Mouse (Mus musculus): ENCODE data around the gene Tom1.

Gene Tom1

DNA sequence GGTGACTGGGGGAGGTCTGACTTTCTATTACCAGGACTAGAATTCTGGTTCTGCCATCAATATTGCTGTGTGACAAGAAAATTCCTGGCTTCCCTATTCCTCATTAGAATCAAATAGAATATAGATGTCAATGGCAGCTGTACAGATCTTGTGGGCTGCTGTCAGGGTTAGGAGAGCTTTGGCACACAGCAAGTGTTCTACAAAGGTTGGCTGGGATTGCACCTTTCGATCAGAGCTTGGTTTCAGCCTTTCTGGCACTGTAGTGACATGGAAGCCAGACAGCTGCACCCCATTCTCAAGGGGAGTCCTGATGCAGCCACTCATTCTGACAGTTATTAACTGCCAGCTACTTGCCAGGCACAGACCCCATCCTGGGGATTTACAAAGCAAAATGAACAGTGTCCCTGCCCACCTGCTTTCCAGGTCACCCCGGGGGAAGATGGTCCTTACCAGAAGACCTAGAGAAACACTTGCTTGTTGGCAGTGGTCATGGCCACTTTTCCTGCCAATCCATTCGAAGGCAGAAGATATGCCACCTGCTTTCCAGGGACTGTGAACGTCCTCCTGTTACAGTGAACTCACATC, 57.4 kb downstream of the Tom1 start:
- no peak for DNase-seq

DNA sequence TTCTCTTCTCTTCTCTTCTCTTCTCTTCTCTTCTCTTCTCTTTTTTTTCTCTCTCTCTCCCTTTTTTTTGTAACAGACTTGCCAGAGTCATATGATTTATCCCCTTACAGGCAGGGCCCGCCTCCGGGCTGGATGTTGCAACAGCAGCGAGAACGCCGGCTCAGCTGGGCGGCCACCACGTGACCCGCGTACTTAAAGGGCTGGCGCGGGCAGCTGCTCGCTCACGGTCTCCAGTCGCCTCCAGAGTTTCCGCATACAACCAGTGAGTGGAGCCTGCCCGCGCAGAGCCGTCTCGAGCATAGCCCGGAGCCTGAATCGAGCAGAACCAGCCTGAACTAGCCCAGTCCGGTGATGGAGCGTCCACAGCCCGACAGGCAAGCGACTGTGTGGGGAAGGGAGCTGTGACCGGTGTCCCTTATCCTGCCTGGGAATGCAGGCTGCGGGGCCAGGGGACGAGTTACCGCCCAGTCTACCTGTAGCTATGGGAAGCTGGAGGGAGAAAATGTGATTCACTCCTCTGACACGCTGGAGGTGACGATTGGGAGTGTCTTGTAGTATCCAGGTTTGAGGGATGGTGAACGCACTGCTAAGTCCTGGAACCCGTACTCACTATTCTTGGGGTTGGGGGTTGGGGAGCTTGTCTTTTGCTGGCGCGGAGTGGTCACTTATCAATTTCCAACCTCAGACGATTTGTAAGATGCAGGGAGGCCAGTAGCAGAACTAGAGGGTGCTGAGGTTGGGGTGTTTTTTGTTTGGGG, 60.1 kb downstream of the Tom1 start, which contains the start of gene Hmox1:
Gene Hmox1 (plus strand): TSS at position 223 of the 758 bp plus-strand sequence.
- DNase-seq: peak; percentile 96 to 97

DNA sequence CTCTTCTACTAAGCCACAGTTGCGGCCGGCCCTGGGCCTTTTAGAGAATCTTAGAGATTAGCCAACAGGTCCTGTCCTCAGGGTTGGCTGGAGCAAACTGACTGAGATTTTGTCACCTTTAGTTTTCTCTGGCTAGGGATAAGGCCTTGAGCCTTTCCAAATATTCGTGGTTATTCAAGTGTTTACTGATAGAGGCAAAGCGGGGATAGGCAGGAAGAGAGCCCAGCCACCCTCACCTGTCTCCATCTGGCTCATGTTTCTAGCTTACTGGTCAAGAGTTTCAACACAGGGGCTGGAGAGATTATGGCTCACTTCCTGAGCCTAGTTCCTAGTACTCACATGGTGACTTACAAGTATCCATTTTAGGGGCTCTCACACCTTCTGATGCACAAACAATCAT, 69.5 kb downstream of the Tom1 start:
- no peak for DNase-seq

DNA sequence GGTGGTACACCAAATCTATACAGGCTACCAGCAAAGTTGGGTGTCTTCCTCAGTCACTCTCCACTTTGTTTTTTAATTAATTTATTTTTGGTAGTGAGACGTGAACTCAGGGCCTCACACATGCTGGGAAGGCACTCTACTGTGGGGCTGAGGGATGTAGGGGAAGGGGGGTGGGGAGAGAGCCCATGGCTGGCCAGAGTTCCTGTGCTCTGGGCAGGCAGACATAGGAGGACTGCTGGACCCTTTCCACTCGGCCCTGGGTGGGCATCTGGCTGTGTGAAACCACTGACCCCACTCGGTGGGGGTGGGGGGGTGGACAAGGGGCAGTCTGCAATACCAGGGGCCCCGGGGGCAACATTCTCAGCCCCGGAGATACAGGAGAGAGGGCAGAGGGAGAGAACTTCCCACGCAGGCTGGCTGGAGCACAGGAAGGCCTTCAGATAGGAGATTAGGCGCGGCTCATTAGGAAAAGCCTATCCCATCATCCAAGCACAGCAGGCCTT, 69.9 kb downstream of the Tom1 start:
- no peak for DNase-seq

DNA sequence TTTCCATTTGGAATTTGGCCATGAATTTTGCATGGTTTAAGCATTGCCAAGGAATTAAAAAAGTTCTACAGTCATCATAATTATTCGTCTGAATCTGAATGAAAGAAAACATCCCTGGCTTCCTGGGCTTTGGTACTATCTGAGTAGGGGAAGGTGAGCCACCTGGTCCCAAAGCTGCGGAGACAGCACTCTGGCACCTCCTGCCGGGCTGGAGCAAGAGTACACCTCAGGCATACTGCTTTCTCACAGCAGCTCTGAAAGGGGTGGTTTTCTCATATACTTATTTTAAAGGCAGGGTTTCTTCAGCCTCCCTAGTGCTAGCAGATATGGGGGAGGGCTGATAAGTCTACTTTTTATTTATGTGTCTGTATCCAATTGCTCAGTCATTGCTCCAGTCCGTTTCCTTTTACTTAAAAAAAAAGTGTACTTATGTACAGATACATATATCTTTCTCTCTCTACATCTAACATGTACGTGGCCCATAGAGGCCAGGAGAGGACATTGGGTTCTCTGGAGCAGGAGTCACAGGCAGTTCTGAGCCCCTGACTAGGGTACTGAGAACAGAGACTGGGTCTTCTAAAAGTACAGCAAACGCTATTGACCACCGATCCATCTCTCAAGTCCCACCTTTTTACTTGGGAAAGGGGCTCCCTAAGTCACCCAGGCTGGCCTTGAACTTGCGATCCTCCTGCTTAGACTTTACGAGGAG, 75.2 kb downstream of the Tom1 start:
- peak; percentile 89 to 92 for DNase-seq

DNA sequence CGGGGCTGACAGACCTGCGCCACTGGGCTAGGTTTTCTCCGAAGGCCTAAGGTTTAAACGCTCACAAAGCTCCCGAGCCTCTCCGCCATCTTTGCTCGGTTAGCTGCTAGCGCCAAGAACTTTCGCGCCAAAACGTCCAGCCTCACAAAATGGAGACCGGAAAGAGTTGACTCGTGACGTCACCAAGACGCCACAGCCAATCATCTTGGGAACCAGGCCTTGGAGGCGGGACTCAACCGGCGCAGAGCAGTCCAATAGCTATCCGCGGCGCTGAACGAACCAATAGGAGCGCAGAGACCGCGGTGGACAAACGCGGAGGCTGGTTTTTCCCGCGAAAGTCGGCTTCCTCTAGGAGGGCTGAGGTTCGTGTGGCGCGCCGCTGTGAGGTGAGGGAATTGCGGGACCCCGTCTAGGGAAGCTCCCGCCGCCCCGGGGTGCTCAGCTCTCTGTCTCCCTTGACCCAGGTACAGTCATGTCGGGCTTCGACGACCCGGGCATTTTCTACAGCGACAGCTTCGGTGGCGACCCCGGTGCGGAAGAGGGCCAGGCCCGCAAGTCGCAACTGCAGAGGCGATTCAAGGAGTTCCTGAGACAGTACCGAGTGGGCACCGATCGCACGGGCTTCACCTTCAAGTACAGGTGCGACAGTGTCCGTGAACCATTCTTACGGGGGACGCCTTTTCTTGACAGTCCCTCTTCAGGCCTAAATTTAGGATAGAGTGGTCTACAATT, 75.9 kb downstream of the Tom1 start, which contains the start of gene Mcm5:
Gene Mcm5 (plus strand): TSS at position 334 of the 732 bp plus-strand sequence.
- peak; percentile 98 to 99 for DNase-seq

DNA sequence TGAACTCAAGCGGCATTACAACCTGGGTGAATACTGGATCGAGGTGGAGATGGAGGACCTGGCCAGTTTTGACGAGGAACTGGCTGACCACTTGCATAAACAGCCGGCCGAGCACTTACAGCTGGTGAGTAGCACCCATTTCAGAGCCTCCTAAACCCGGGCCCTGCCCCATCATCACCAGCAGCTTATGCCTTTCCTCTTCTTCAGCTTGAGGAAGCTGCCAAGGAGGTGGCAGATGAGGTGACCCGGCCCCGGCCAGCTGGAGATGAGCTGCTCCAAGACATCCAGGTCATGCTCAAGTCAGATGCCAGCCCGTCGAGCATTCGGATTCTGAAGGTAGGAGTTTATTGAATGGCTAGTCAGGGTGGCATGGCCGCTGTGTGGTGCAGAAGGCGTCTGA, 76.6 kb downstream of the Tom1 start:
- peak in 1 of 2 experiments; percentile 20 for DNase-seq

DNA sequence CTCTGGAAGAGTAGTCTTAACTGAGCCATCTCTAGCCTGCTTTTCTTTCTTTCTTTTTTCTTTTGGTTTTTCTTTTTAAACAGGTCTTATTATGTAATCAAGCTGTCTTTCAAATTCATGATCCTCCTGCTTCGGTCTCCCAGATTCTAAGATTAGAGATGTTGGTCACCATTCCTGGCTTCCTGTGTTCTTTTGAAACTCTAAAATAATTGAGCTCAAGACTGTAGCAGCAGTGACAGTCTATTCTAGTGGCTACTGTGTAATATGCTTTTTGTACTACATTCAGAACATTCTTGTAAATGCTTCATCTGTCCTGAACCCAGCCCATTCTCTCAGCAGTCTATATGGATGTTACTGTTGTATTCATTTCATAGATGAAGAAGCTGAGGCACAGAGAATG, 85.0 kb downstream of the Tom1 start:
- no peak for DNase-seq

DNA sequence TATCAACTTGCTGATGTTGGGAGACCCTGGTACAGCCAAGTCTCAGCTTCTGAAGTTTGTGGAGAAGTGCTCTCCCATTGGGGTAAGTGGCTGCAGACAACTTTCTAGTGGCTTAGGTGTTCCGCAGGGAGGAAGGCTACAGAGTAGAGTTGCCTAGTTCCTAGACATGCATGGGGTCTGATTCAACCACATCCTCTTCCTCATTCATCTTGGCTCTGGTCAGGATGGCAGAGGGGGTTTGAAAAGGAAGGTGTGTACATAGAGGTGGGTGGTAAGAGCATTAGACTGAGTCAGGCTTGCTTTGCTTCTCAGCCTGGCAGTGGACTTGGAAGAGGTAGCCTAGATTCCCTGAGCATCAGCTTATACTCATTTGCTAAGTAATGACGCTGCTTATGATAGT, 85.8 kb downstream of the Tom1 start:
- DNase-seq: no peak

Data from kidney, postnatal 4 days (tissue).